Mouse (Mus musculus): ENCODE measurements around the gene Notch4. TPM values are rescaled to one million over a fixed set of nuclear protein-coding genes. Genes with fewer than 3 reads are reported as not detected.

The Notch4 gene
- polyA plus RNA-seq (2015; fragmentation: Nextera tagmentation; extraction: Ambion mirVana), result 3.1 and 3.6 TPM in 2 replicates

DNA sequence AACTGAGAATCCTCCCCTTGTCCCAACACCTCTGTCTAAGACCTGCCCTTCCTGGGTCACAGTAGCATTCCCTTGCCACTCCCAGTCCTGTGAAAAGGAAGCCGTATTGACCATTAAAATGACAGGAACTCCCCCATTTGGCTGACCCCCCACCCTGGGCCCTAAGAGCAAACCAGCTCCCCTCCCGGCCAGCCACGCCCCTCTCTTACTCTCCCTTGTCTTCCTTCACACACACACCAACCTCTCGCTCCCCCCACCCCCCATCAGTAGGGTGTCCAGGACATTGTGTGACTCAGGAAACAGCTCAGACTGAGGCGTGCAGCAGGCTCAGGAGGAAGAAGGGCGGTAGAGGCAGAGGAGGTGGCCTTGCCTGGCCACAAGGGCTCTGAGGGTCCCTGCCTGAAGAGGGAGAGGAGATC lies at the start of gene Notch4:
Gene Notch4 (plus strand): TSS at position 266 of the 419 bp plus-strand sequence.

DNA sequence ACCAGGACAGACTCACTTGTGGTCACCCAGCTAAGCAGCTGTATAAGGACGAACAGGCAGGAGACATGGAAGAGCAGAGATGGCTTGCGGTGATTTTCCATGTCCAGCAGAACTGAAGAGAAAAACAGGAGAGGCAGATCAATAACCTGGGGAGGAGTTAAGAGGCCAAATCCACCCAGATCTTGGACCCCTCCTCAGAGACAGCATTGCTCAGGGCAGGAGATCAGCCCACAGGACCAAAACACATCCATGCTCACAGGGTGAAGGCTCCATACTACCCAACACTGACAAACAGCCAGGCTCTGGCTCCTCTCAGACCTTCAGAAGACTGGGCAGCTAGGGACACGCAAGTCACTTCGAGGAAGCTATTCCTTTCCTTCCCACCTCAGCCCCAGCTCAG lies 46.8 kb upstream of the Notch4 start, which contains the start of gene Btnl6:
Gene Btnl6 (minus strand): TSS at position 101 of the 400 bp plus-strand sequence.

DNA sequence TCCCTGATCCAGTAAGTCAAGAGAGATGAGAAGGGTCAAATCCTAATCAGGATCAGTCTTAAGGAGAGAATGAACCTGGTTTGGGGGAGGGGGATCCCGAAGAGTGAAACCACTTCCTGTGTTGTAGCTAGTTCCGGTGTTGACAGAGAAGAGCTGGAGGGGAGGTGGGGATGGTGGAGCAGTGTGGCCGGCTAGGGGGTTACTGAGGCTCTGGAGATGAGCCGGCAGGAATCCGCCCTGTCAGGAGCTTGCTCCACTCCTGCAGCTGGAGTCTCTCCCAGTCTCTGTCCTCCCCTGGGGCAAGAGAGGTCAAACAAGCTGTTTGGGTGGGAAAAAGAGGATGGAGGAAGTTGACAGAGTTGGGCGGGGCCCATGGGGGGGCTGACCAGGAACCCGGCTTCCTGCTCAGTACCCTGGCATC lies 25.6 kb downstream of the Notch4 start, which contains the start of gene Gpsm3:
Gene Gpsm3 (plus strand): TSS at position 126 of the 421 bp plus-strand sequence.

DNA sequence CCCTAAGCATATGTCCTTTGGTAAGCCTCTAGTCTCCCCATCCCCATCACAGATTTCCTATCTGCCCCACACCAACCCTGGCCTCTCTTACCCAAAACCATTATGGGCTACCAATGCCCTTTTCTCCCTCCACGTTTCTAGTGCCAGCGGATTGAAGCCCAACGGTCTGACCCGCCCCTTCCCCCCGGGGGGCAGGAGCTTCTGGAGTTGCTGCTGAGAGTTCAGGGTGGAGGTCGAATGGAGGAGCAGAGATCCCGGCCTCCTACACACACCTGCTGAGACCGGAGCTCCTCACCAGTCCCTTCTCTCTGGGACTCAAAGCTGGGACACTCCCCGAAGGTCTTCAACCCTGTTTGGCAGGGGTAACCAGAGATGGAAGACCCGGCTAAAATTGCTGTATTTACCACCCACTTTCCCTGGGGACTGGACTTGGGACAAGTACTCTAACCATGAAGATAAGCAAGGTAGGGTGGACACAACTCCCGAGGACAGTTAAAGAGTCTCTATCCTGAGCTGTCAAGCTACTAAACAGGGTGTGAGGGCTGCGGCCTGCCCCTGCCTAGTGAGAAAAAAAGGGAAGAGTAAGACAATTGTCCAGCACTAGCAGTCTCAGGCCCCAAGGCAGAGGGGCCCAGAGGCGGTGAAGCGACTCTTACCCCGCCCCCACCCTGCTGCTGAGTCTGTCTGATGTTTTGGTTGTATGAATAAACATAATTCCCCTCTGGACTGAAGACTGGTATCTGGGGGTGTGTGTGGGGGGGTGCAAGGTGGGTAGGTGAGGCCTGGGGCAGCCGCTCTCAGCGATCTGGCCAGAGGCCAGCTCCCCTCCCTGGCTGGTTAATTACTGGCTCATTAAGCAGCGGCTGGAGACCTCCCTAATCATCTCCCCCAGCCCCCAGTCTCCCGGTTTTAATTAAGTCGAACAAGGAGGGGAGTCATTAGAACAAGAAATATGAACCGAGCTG lies 27.2 kb downstream of the Notch4 start, which contains the start of gene Pbx2:
Gene Pbx2 (plus strand): TSS at position 238 of the 965 bp plus-strand sequence.

DNA sequence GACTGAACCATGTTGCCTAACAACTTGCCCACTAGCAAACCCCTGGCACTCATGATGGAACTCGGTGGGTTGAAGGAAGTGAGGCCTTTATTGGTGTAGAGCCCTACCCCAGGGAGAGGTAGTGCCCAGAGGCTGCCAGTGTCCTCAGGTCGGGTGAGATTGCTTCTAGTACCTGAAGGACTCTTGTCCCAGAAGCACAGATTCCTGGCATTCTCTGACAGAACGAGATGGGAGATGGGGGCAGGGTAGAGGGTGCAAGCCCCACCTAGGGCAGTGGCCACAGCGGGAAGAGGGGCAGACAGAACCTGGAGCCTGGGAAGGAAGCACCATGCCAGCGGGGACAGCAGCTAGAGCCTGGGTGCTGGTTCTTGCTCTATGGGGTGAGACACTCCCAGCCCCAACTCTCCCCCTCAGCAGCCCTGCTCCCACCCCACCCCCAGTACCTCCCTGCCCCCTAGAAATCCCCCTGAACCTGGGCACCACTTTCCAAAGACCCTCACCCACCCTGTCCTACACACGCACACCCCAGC lies 33.6 kb downstream of the Notch4 start, which contains the start of gene Ager:
Gene Ager (plus strand): TSS at position 297 of the 530 bp plus-strand sequence.

DNA sequence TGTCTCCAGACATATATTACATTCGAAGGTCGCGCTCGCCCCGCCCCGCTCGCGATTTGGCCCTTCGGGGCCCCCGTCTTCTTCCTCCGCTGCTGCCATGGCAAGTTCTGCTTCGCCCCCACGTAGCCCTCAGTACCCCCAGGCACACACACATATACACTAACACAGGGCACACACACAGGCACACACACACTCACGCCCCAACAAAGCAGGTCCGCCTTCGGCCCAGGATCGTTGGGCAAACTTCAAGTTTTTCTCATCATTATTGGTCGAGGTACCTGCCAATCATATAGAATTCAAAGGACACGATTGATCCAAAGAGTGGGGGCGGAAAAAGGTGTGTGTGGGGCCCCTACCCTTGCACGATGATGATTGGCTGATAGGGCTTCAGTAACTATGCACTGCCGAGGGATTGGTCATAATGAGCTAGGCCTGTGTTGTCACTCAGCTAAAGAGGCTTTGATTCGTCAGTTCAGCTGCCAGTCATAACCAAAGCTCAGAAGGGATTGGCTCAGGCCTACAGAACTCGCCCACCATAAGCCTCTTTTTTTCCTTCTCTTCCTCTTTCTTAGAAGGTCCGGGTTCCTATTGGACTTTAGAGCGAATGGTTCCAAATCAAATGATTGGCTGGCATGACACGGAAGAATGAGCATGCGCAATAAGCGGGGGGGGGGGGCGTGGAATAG lies 39.5 kb downstream of the Notch4 start, which contains the start of gene Rnf5:
Gene Rnf5 (minus strand): TSS at position 316 of the 686 bp plus-strand sequence.

DNA sequence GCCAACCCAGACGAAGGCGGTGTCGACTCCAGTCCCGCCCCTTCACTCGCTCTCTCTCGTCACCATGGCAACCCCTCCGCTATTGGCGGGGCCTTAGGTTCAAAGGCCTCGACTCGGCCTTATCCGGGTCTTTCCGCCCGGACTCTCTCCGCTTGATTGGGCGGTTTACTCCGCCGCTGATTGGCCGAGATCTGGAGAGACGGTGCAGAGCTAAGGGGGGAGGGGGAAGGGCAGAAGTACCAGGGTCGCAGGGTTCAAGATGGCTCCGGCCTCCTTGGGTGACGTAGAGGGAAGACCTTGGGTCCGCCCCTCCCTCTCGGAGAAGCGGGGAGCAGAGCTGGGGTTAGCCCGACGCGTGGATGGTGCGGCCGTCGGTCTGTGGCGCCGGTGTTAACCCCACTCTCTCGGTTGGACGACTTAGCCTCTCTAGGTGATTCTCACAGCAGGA lies 40.0 kb downstream of the Notch4 start, which contains the start of gene Agpat1:
Gene Agpat1 (plus strand): TSS at position 202 of the 448 bp plus-strand sequence.

DNA sequence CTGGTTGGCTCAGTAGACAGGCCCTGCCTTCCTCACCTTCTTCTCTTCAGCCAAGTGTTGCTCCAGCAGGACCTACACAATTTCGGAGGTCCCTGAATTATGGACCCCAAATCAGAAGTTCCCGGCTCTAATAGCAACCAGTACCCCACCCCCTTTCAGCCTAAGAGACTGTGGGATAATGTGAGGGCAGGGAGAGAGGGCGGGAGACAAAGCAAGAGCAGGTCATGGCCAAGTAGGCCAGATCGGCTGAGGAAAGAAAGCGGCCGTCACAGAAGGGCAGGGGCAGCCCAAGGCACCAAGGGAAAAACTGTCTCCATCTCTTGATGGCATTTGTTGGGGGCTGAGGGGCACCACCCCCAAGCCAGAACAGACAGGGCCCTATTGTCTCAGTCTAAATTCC lies 51.8 kb downstream of the Notch4 start, which contains the start of gene Egfl8:
Gene Egfl8 (minus strand): TSS at position 101 of the 400 bp plus-strand sequence.

DNA sequence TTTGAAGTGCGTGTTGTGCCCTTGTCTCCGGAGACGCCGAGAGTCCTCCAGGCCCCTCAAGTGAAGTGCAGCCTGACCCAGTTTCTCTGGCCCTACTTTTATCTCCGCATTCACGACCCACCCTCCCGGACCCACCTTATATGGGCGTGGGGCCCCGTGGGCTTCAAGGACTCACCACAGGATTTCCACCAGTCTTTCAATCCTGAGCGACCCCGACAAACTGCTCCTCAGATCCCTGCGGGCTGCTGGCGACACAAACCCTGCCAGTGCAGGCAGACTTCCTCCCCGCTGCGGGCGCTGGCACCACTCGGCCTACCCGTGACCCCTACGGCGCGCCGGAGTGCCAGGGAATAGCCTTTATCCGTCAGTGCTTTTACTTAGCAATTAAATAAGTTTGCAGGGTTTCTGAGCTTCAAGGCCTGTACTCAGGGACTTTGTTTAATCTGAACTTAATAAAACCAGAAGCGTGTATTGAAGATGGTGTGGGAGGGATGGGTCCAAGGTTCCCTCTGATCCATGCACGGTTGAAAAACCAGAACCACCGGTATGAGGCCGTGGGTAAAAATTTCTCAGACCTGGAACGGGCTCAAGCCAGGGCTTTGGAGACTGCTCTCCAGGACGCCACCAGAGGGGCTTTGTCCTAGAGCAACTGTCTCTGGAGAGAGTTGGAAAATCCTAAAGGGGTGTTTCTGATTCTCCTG lies 64.0 kb downstream of the Notch4 start, which contains the start of gene Ppt2:
Gene Ppt2 (minus strand): TSS at position 568 of the 701 bp plus-strand sequence.

DNA sequence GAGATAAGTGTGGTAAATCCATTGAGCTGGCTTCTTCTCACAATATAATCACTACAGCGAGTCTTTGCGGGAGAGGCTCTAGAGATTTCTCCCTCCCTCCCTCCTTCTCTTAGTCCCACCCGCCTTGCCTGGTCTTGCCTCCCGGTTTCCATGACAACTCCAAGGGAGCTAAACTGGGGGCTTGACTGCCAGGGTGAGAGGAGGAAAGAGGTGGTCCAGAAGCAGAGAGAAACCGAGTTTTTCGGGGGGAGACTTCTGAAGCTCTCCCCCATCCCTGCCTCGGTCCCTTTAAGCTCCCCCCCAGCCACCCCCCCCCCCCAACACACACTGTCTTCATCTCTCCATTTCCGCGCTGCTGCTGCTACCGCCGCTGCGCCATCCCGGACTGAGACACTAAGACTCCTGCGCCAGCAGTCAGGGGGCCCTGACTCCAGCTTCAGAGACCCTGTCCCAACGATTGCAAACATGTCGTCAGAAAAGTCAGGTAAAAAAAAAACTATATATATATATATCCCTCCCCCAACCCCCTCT lies 65.2 kb downstream of the Notch4 start, which contains the start of gene Prrt1:
Gene Prrt1 (plus strand): TSS at position 313 of the 531 bp plus-strand sequence.

Other genes with a start within 250 kb of the Notch4 start
- not detected in 2 replicates for gene H2-Eb2, start 238.6 kb upstream of the Notch4 start, polyA plus RNA-seq (2015; fragmentation: Nextera tagmentation; extraction: Ambion mirVana)
- gene Btnl2, start 209.4 kb upstream of the Notch4 start, polyA plus RNA-seq (2015; fragmentation: Nextera tagmentation; extraction: Ambion mirVana), result not detected in 2 replicates
- gene Btnl1, start 187.1 kb upstream of the Notch4 start, polyA plus RNA-seq (2015; fragmentation: Nextera tagmentation; extraction: Ambion mirVana), result not detected in 2 replicates
- gene BC051142, start 165.4 kb upstream of the Notch4 start, polyA plus RNA-seq (2015; fragmentation: Nextera tagmentation; extraction: Ambion mirVana), result 0.42 and 0.47 TPM in 2 replicates
- gene Btnl4, start 87.0 kb upstream of the Notch4 start, polyA plus RNA-seq (2015; fragmentation: Nextera tagmentation; extraction: Ambion mirVana), result not detected in 2 replicates
- not detected in 2 replicates for gene Btnl6, start 46.9 kb upstream of the Notch4 start, polyA plus RNA-seq (2015; fragmentation: Nextera tagmentation; extraction: Ambion mirVana)
- 11.3 and 21.2 TPM in 2 replicates for gene Gpsm3, start 25.5 kb downstream of the Notch4 start, polyA plus RNA-seq (2015; fragmentation: Nextera tagmentation; extraction: Ambion mirVana)
- 4.4 and 4.6 TPM in 2 replicates for gene Pbx2, start 27.0 kb downstream of the Notch4 start, polyA plus RNA-seq (2015; fragmentation: Nextera tagmentation; extraction: Ambion mirVana)
- 3.3 TPM in 2 replicates for gene Ager, start 33.6 kb downstream of the Notch4 start, polyA plus RNA-seq (2015; fragmentation: Nextera tagmentation; extraction: Ambion mirVana)
- 60.2 and 63.2 TPM in 2 replicates for gene Rnf5, start 39.4 kb downstream of the Notch4 start, polyA plus RNA-seq (2015; fragmentation: Nextera tagmentation; extraction: Ambion mirVana)
- gene Agpat1, start 40.0 kb downstream of the Notch4 start, polyA plus RNA-seq (2015; fragmentation: Nextera tagmentation; extraction: Ambion mirVana), result 38.4 and 38.6 TPM in 2 replicates
- gene Egfl8, start 51.7 kb downstream of the Notch4 start, polyA plus RNA-seq (2015; fragmentation: Nextera tagmentation; extraction: Ambion mirVana), result 3.3 and 4.4 TPM in 2 replicates
- gene Ppt2, start 64.2 kb downstream of the Notch4 start, polyA plus RNA-seq (2015; fragmentation: Nextera tagmentation; extraction: Ambion mirVana), result 24.8 and 24.9 TPM in 2 replicates
- 1.0 and 1.1 TPM in 2 replicates for gene Prrt1, start 65.3 kb downstream of the Notch4 start, polyA plus RNA-seq (2015; fragmentation: Nextera tagmentation; extraction: Ambion mirVana)
- 10.7 and 11.7 TPM in 2 replicates for gene Fkbpl, start 80.5 kb downstream of the Notch4 start, polyA plus RNA-seq (2015; fragmentation: Nextera tagmentation; extraction: Ambion mirVana)
- gene Atf6b, start 82.9 kb downstream of the Notch4 start, polyA plus RNA-seq (2015; fragmentation: Nextera tagmentation; extraction: Ambion mirVana), result 42.0 and 42.9 TPM in 2 replicates
- 5.9 and 6.1 TPM in 2 replicates for gene Tnxb, start 106.3 kb downstream of the Notch4 start, polyA plus RNA-seq (2015; fragmentation: Nextera tagmentation; extraction: Ambion mirVana)
- 6.9 and 10.8 TPM in 2 replicates for gene C4b, start 179.6 kb downstream of the Notch4 start, polyA plus RNA-seq (2015; fragmentation: Nextera tagmentation; extraction: Ambion mirVana)
- not detected in 2 replicates for gene Cyp21a1, start 240.3 kb downstream of the Notch4 start, polyA plus RNA-seq (2015; fragmentation: Nextera tagmentation; extraction: Ambion mirVana)